Mouse (Mus musculus): ENCODE data around the gene Atp5h. TPM values are rescaled to one million over a fixed set of nuclear protein-coding genes. Genes with fewer than 3 reads are reported as not detected.

Atp5h gene
- polyA plus RNA-seq (2017; shearing (Covaris generic)), result 739 TPM

GRCm38 (mm10) chr11:115419531-115420237 is at the start of gene Atp5h, which contains the start of gene Kctd2:
Gene Atp5h, minus strand, starts transcription at chr11:115419962.
Gene Kctd2, plus strand, starts transcription at chr11:115420128.

GRCm38 (mm10) chr11:115462243-115462891 is 42.6 kb upstream of the Atp5h start, which contains the start of gene Slc16a5:
Gene Slc16a5, plus strand, starts transcription at chr11:115462474.

GRCm38 (mm10) chr11:115439906-115440595 is 20.3 kb upstream of the Atp5h start, which contains the start of gene Trim80:
Gene Trim80, plus strand, starts transcription at chr11:115440545.

DNA sequence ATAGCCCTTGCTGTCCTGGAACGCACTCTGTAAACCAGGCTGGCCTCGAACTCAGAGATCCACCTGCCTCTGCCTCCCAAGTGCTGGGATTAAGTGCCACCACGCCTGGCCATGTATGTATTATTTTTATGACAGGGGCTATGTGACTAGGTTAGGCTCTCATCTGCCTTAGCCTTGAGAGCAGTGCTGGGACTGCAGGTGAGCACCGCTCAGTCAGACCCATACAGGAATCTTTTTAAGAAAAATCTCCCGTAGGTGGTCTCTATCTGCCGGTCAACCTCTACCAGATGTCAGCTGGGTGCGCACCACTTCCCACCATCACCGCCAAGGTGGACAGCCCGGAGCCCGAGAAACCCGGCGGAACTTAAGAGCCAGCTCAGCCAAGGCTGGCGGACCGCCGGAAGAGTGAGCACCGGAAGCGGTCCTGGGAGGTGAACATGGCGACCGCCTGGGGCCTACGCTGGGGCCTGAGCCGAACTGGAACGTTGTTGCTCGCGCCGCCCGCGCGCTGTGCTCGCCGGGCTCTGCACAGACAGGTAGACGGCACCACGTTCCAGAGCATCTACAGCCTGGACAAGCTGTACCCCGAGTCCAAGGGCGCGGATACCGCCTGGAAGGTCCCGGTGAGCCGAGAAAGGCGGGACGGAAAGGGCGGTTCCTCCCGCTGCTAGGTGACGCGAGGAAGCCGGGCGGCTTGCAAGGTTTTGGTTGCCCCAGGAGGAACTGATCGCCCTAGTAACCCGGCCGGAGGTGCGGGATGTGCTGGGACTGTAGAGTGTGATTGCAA is 16.2 kb downstream of the Atp5h start, which contains the start of gene Mrpl58:
Mrpl58 (plus strand) TSS at position 415 of the 787 bp plus-strand sequence.

GRCm38 (mm10) chr11:115381743-115382539 is 37.8 kb downstream of the Atp5h start, which contains the start of gene Cdr2l:
Gene Cdr2l, plus strand, starts transcription at chr11:115381916.

DNA sequence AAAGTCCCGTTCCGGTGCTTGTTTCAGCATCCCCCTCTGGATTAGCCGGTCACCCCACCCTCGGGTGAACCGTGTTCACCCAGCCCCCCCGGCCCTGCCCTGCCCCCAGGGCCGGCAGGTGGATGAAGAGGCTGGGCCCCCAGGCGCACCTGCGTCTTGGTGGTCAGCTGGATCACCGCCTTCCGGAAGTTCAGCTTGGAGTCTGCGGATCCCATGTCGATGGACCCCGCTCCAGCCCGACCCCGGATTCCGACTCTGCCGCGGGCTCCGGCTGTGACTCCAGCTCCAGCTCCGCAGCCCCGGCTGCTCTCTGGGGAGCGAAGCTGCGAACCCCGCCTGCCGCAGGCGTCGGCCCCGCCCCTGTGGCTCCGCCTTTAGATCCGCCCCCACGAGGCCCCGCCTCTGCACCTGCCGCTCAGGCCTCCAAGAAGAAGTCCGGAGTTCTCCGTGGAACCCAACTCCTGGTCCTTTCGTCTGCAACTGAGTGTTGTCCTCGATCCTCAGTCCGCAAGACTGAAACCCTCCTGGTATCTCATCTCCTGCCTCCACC is 52.3 kb downstream of the Atp5h start, which contains the start of gene Hid1:
Hid1 (minus strand) TSS at position 362 of the 550 bp plus-strand sequence.

Other genes with a start within 250 kb of the Atp5h start
- 18.5 TPM for gene Tmem104, start 232.5 kb downstream of the Atp5h start, polyA plus RNA-seq (2017; shearing (Covaris generic))
- gene Nat9, start 232.1 kb downstream of the Atp5h start, polyA plus RNA-seq (2017; shearing (Covaris generic)), result 17.9 TPM
- gene Grin2c, start 152.7 kb downstream of the Atp5h start, polyA plus RNA-seq (2017; shearing (Covaris generic)), result not detected
- 37.9 TPM for gene Fdxr, start 142.9 kb downstream of the Atp5h start, polyA plus RNA-seq (2017; shearing (Covaris generic))
- gene Fads6, start 122.3 kb downstream of the Atp5h start, polyA plus RNA-seq (2017; shearing (Covaris generic)), result 1.2 TPM
- gene Otop2, start 112.8 kb downstream of the Atp5h start, polyA plus RNA-seq (2017; shearing (Covaris generic)), result not detected
- not detected for gene Ush1g, start 97.9 kb downstream of the Atp5h start, polyA plus RNA-seq (2017; shearing (Covaris generic))
- not detected for gene Otop3, start 85.2 kb downstream of the Atp5h start, polyA plus RNA-seq (2017; shearing (Covaris generic))
- gene Hid1, start 52.2 kb downstream of the Atp5h start, polyA plus RNA-seq (2017; shearing (Covaris generic)), result 3.7 TPM
- not detected for gene Cdr2l, start 38.0 kb downstream of the Atp5h start, polyA plus RNA-seq (2017; shearing (Covaris generic))
- gene Mrpl58, start 16.2 kb downstream of the Atp5h start, polyA plus RNA-seq (2017; shearing (Covaris generic)), result 163 TPM
- gene Kctd2, start 166 bp upstream of the Atp5h start, polyA plus RNA-seq (2017; shearing (Covaris generic)), result 3.2 TPM
- 0.13 TPM for gene Trim80, start 20.6 kb upstream of the Atp5h start, polyA plus RNA-seq (2017; shearing (Covaris generic))
- gene Slc16a5, start 42.5 kb upstream of the Atp5h start, polyA plus RNA-seq (2017; shearing (Covaris generic)), result 6.2 TPM
- 90.8 TPM for gene Armc7, start 55.7 kb upstream of the Atp5h start, polyA plus RNA-seq (2017; shearing (Covaris generic))
- gene Nt5c, start 71.9 kb upstream of the Atp5h start, polyA plus RNA-seq (2017; shearing (Covaris generic)), result 379 TPM
- 580 TPM for gene Jpt1, start 94.4 kb upstream of the Atp5h start, polyA plus RNA-seq (2017; shearing (Covaris generic))
- 787 TPM for gene Sumo2, start 116.3 kb upstream of the Atp5h start, polyA plus RNA-seq (2017; shearing (Covaris generic))
- gene Nup85, start 144.5 kb upstream of the Atp5h start, polyA plus RNA-seq (2017; shearing (Covaris generic)), result 81.5 TPM
- 61.6 TPM for gene Mrps7, start 184.0 kb upstream of the Atp5h start, polyA plus RNA-seq (2017; shearing (Covaris generic))
- gene Gga3, start 184.1 kb upstream of the Atp5h start, polyA plus RNA-seq (2017; shearing (Covaris generic)), result 61.9 TPM
- 204 TPM for gene Mif4gd, start 193.0 kb upstream of the Atp5h start, polyA plus RNA-seq (2017; shearing (Covaris generic))
- gene Slc25a19, start 208.3 kb upstream of the Atp5h start, polyA plus RNA-seq (2017; shearing (Covaris generic)), result 76.3 TPM